Mouse (Mus musculus): ENCODE results near the gene Cbx3.

The Cbx3 gene

DNA sequence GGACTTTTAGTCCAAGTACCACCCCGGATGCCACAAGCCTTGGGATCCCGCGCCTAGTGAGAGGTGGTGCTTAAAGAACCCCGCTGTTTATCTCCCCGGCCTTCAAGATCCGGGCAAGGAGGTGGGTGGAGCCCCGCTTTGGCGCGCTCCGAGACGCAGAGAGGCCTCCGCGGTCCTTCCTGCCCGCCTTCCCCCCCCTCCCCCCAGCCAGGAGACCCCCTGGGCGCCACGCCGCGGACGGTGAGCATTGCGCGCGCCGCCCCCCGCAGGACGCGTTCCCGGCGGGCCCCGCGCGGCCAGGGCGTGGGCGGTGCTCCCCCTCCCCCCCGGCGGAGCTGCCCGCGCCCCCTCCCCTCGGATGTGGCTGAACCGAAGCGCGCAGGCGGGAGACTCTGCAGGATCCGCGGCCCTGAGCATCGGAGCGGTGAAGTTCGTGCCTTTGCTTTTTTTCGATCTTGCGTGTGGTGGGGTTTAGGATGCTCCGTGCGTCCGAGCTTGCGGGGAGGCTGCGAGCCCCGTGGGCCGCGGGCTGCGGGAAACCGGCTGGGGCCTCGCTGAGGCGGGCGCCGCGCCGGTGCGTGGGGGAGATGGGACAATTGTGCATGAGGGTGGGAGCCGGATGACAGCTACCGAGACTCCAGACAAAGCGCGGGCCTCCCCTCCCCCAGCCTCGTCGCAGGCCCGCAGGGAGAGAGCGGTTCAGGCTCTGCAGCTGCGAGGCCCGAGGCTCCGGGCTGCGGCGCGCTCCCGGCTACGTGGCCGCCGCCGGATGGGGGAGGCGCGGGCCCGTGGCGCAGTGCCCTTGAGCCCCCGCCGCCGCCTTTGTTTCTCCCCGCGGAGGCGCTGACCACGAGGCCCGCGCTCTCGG is at the start of gene Cbx3:
Gene Cbx3, plus strand, starts transcription at position 50 of the 868 bp plus-strand sequence.
- DNase-seq (ENCODE audit: low spot score) = peak; percentile 66

DNA sequence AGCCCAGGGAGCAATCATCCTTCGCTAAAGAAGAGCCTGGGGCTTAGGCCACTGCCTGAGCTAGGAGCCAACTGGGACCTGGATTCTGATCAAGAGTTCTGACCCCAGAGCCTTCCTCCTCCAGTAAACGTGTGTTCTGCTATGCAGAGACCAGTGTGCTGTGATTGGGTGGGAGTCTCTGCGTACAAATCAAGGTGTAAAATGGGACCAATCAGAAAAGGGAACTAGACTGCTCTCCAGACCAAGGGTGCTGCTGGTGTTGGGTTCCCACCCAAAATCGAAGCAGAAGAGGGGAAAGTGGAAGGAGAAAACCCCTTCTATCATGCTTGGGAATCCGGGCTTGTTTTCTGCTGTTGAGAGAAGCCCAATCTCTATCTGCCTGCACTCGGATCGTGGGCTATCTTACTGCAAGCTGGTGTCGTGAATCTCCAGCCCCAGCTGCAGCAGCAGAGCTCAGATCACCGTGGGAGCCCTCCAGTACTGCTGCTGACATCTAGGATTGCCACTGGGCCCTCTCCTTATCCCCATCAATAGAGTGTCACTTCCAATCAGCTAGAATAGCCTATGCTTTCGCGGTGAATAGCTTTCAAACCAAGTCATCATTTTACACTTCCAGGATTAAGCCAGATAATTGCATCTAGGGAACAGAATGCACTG is 46.6 kb upstream of the Cbx3 start:
- DNase-seq (ENCODE audit: low spot score) = no peak

DNA sequence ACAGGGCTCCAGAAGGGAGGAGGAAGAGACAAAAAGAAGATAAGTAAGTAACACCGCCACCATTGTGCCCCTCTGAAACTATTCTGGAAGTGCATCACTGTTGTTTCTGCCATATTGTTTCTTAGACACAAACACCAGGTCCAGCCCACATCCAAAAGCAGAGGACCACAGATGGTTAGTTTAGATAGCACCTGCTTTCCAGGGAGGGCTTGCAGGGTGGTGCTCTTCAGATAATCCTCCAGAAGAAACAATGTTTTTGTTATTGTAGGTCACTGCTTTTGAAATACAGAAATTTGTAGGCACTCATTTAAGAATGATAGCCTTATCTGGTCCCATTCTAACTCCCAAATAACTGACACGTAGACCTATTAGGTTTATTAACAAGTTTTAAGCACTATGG is 45.6 kb upstream of the Cbx3 start:
- no peak for DNase-seq (ENCODE audit: low spot score)

DNA sequence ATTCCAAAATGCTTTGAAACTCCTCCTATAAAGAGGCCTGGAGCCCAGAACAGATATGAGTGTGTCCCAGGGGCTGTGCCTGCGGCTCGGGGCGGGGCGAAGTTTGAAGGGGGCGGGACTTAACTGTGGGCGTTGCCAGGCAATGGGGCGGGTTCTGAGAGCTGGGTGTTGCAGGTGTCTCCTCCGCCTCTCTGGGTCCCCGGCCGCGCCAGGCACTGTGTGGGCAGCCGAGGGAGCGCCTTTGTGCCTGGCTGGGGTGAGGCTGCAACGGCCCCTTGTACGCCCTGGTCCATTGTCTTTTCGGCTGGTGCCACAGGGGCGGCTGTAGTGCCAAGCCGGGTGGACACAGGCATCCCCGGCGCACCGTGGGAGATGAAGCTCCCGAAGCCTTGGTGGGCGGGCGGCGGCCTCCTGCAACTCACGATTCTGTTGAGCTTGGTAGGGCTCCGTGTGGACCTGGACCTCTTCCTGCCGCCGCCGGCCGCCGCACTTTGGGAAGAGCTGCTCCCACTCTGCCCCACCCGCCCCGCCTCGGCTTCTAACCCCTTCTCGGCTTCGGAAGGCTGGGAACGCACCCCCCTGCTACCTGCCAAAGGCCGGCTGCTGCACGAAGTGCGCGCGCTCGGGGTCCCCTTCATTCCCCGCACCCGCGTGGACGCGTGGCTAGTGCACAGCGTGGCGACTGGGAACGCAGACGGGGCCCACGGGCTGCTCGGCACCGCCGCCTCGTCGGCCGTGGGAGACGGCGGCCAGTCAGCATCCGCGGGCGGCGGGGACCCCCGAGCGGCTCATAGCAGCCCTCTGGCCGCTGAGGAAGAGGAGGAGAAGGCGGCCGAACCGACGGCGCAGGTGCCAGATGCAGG is 37.4 kb upstream of the Cbx3 start, which contains the start of gene Nfe2l3:
Gene Nfe2l3, plus strand, starts transcription at position 136 of the 863 bp plus-strand sequence.
- peak; percentile 20 for DNase-seq (ENCODE audit: low spot score)

DNA sequence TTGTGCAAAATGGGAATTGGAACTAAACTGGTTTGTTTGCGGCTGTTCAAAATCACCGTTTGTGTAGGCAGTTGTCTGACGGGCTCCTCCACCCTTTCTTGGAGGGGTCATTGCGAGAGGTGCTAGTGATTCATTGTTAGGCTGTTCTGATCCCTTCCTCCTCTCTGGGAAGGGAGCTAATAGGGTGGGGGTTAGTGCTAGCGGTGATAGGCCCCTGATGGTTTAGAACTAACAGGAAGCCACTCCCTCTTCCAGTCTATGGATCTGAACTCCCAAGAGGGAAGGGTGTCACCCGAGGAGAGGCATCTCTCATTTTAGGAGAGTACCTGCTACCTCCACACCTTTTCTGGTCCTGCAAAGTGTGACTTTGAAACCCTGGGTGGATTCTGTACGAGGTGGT is 35.9 kb upstream of the Cbx3 start:
- DNase-seq (ENCODE audit: low spot score) = no peak

DNA sequence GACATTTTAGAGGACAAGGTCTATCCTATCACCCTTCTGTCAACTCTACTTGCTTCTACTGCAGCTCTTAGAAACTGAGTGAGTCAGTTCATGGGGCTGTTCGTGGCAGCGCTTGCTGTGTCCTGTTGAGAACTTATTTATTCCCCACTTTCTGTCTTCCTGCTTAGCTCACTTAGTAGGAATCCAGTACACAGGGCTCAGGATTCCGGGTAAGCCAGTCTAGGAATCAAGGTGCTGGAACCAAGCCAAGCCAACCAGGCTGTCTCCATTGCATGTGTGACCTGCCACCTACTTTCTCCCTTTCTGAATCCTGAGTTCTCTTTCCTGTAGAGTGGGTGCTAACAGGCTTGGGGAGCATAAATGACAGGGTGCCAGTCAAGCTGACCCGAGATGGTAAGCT is 32.5 kb upstream of the Cbx3 start:
- no peak for DNase-seq (ENCODE audit: low spot score)

DNA sequence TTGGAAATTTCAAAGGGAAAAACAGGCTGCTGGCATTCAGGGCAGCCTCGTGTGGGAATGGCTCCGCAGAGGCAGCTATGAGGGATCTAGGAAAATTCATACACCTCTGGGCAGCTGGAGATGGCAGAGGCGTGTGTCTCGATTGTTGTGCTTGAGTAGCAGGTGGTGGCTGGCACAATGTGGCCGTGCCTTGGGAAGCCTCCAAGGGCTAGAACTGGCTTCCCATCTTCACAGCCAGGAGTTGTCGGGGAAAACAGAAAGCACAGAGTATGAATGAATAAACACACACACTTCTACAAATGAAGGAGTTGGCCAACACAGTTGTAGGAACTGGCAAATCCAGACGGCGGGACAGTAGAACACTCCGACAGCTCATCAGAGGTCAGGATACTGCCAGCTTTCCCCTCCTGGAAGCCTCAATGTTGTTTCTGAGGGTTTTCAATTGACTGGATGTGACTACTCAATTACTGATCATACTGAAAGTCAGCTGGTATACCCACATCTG is 31.3 kb upstream of the Cbx3 start:
- no peak for DNase-seq (ENCODE audit: low spot score)

DNA sequence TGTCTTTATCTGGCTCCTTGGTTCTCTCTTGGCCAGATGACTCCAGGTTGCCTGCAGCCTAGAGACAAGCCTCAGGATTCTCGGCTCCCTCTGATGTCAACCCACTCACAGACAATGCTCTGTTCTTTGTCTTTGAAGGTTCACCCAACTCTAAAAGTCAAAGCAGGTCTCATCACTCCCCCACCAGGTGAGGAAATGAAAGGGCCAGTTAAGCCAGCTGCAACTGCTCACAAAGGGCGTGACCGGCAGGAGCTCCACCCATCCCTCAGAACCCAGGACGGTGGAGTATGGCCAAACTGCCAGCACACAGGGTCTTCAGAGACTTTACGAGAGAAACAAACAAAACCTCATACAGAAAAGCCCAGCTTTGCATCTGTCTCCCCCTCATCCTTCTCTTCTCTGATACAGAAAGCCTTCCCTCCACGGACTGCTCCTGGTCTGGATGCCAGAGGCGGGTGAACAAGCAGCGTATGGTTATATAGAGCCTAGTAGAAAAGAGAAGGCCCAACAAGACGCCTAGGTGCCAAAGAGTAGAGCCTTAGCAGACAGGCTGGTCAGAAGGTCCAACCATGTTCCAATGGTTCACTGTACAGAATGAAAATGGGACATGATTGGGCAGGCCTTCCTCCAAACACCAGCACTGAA is 27.8 kb upstream of the Cbx3 start:
- DNase-seq (ENCODE audit: low spot score) = no peak

DNA sequence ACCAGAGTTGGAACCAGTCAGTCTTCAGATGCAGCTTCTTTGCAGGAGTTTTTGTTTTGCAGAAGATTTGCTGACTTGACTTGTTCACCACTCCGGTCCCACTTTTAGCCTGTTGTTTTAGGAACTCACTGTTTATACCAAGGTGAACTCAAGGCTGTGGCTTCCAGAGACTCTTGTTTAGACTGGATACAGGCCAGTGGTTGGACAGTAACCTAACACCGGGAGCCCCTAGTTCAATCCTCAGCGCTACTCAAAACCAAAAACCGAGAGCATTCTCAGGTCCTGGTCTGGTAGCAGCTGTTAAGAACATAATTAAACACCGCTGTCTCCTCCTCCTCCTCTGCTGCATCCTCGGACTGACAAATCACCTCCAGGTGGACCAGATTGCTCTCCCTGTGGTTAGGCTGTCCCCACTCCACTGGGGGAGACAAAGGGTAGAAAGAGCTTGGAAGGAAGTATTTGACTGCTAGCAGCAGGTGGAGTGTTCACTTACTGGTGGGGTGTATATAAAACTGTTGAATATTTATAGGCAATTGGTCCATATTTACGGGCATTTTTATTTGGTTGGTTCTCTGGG is 17.1 kb upstream of the Cbx3 start:
- DNase-seq (ENCODE audit: low spot score) = no peak

DNA sequence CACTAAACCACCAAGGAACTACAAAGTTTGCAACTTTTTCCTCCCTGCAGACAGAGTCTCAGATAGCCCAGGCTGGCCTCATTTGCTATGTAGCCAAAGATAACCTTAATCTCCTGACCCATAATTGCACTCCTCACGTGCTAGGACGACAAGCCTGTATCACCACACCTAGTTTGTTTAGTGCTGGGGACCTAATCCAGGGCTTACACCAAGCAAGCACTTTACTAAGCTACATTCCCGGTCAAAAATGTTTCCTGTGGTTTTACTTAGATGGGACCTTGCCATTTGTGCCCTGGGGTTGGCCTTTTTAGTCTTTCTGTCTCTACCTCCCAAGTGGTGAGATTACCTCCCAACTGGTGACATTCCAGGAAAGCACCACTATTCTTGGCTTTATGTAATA is 15.2 kb upstream of the Cbx3 start:
- no peak for DNase-seq (ENCODE audit: low spot score)

DNA sequence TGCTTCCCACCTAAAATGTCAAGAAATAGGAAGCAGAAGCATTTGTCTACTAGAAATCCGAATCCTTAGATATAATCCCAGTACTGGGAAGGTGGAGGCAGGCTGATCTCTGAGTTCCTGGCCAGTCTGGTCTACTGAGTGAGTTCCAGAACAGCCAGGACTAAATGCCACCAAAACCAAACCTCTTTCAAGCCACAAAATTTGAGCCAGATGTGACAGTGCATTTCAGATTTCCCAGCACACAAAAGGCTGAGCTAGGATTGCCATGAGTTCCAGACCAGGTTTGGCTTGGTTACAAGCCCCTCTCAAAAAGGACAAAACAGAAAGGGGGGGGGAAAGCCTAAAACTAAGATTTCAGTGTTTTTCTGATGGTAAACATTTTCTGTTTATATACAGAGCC is 14.0 kb upstream of the Cbx3 start:
- DNase-seq (ENCODE audit: low spot score) = no peak

DNA sequence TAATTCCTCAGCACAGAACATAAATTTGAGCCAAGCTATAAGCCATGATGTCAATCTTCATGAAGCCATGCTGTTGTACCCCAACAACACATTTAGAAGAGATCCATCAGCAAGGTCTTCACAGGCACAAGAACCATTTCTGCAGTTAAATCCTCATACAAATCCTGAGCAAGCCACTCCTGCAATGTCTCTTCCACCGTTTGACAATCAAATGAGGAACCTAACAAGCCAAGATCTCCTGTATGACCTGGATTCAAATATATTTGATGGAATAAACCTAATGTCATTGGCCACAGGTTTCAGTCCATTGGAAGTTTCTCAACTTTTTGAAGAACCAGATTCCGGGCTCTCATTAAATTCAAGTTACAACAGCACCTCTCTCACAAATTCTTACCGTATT is 12.9 kb upstream of the Cbx3 start:
- no peak for DNase-seq (ENCODE audit: low spot score)

DNA sequence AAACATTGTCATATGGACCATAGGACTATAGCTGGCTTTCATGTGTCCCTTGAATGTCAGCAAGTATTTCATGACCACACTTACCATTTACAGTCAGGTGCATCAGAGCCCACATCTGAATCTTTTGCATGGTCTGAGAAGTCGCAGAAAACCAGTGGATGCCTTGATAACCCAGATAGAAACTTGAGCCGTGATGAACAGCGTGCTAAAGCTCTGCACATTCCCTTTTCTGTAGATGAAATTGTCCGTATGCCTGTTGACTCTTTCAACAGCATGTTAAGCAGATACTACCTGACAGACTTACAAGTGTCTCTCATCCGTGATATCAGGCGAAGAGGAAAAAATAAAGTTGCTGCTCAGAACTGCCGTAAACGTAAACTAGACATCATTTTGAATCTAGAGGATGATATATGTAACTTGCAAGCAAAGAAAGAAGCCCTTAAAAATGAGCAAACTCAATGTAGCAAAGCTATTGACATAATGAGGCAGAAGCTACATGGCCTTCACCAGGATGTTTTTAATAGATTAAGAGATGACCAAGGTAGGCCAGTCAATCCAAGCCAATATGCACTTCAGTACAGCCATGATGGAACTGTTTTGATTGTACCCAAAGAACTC is 12.3 kb upstream of the Cbx3 start:
- no peak for DNase-seq (ENCODE audit: low spot score)

DNA sequence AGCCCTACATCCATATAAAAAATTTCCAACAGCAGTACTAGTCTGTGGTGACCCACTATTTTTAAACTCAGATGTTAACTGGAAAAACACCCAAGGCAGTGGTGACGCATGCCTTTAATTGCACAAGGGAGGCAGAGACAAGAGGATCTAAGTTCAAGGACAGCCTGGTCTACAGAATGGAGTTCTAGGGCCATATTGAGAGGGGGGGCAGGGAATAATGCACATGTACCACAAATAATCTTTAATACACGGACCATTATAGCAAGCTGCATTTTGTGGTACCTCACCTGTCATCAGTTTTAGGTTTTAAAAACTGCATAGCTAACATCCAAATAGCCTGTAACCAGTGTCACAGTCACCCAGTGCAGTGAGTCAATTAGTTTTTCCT is 11.2 kb upstream of the Cbx3 start:
- no peak for DNase-seq (ENCODE audit: low spot score)

DNA sequence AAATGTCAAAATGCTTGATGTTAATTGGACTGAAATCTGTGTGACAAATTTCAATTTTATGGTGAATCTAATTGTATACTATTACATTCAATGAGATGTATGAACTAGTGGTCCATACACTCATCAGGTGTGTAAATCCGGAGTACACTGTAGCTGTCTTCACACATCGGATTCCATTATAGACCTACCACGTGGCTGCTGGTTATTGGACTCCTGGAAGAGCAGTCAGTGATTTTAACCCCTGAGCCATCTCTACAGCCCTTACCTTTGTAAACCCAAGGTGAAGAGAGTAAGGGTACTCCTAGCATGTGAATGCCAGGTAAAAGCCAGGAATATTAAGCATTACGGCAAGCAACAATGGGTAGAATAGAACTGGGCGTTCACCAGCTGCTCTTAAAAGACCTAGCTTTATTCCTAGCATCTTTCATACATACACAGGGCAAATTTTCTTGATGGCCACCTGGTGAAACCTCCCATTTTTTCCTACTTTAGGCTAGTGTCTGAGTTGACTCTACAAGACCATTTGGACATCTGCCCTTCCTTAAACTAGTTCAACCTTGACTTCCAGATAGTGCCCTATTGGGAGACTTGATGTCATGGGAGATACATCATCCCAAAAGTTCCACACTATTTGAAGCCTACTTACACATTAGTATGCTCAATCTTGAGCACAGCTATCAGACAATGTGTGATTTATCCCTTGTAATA is 10.7 kb upstream of the Cbx3 start:
- DNase-seq (ENCODE audit: low spot score) = no peak

DNA sequence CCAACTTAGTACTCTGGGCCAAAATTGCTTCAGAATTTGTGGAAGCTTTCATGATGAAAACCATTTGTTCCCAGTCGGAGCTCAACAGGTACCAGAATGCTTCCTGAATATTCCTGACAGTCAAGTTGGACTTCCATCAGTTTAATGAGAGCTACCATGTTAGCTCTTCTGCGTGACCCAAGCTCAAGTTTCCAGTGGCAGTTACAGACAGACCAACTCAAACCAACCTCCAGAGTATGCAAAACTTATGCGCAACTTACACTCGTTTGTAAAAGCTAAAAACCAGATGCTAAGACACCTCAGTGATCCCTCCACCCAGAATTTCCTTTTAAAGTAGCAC is 10.2 kb upstream of the Cbx3 start:
- no peak for DNase-seq (ENCODE audit: low spot score)

DNA sequence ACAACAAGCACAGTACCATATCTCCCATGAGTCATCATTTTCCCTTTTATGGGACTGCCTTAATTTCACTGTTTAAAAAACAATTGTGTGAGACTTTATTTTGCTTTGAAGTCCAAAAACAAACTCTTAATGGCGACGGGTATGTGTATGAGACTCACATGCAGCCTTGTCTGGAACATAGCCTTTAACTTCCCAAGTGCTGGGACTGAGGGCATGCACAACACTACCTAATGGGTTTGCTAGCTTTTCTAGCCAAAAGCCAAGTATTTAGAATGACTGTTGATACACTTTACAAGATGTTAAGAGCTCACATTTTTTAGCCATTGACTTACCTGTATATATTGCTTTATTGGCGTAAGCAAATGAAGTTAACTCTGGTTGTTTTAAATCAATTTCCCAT is 9.8 kb upstream of the Cbx3 start:
- no peak for DNase-seq (ENCODE audit: low spot score)

DNA sequence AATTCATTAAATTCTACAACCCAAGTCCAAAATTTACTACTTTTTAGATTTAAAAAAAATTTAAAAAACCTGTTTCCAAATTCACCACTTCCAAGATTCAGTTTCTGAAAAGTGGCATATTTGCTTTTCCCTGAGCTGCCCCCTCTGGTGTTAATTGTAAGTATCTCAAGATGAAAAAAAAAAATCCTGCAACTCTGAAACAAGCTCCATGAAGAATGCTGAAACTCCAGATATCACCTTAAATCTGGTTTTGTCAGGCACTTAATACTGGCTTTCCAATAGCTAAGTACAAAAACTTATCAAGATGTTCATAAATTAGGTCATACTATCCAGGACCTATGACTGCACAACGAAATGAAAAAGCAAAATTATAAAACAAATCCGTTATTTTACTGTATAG is 2.5 kb upstream of the Cbx3 start:
- no peak for DNase-seq (ENCODE audit: low spot score)

DNA sequence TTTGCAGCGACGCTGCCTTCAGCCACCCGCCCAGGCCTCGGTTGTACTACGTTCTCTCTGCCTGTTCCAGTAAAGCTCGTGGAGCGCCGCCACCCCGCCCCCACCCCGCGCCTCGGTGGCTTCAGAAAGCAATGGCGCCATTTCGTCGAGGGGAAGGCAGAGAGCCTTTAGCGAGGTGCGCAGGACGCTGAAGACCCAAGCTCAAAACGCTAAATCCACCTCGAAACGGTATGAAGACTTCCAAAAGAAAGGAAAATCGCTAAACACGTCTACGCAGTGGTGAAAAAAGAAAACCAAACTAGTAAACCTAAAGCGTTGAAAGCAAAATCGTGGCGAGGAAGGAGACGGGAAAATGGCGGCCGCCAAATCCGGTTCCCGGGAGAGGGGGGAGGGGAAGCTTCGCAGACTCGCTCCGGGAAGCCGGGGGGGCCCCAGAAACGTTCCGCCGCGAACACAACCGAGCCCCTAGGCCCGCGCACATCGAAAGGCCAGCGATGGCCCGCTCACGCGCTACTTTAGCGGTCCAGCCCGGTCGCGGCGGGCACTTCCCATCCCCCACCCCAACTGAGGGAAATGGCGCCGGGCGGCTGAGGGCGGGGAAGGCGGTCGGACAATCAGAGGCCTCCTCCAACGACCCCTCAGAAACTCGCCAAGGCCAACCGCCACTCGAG is 1.1 kb upstream of the Cbx3 start:
- DNase-seq (ENCODE audit: low spot score) = peak; percentile 58

DNA sequence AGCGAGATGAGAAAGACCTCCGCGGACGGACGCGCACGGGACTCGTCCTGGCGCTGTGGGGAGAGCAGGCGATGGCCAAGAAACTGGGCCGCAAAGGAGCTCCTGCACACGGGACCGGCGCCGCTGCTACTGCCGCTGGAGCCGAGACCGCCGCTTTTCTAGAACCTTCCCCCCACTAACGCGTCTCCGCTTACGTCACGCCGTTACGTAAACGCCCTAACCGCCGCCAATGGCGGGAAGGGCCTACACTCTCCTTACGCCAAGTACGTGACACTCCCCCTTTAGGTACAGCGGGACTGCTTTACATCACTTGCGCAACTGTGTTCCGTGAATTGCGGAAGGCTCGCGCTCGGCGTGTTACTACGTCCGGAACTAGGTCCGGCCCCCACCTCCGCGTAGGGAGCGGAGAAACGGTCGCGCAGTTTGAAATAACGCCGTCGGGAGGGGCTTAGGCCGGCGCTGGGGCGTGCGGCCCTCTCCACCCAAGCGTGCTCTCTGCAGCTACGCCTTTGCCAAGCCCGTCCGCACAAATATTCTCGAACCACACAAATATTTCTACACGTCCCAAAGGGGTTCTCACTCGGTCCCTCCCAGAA is 347 bp upstream of the Cbx3 start, which contains the start of gene Hnrnpa2b1:
Gene Hnrnpa2b1, minus strand, starts transcription at position 180 of the 596 bp plus-strand sequence.
- peak; percentile 99 for DNase-seq (ENCODE audit: low spot score)
